Mouse (Mus musculus) hindlimb bud, embryonic 11.5 days (tissue): Measurements from ENCODE around the gene Cep250.

Experiments
- DNase-seq: peaks from one replicate; pipeline ENCODE4 v3.0.0-alpha.2; 2012; ENCODE audit warnings: low read depth, low spot score; ENCODE audit errors: extremely low spot score

The Cep250 gene

DNA sequence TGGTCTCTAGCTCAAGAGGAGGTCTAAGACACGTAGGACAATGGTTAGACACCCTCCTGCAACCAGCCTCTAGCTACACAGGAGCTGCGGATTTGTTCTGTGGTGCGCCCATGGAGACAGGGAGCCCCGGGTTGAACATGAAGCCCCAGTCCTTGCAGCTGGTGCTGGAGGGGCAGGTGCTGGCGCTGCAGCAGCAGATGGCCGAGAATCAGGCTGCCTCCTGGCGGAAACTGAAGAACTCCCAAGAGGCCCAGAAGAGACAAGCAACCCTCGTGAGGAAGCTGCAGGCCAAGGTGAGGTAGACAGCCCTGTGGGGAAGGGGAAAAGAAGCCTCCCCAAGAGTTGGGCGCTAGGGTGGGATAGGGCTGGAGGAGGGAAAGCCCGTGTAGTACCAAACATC lies 5.6 kb downstream of the Cep250 start:
- DNase-seq = no peak

DNA sequence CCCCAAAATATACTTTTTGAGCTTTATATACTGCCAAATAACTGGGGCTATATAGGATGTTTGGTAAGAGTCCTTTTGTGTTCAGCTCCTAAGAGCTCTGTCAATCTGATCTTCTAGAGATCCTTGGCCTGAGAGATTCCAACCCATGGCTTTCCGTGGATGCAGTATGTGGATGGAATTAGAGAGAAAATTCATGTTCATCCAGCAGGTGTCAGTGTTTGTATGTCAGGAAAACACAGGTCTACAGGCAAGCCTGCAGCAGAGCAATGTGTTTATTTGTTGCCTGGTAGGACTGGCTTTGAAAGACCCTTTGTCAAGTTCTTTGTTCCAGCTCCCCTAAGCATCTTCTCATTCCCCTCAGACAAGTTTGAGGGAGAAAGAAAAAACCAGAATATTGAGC lies 6.7 kb downstream of the Cep250 start:
- DNase-seq = no peak

DNA sequence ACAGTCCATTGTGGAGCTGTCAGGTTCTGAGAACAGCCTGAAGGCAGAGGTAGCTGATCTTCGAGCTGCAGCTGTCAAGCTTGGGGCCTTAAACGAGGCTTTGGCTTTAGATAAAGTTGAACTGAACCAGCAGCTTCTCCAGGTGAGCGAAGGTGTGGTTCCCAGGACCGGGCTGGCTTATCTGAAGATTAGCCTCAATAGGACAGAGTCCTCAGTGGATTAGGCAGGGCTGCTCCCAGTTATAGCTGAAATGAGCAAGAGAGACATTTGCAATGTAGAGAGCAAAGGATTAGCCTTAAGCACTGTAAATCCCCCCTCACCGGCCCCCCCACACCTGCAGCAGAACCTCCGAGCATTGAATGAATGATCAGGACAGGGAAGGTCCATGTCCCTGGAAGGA lies 17.1 kb downstream of the Cep250 start:
- DNase-seq = no peak

DNA sequence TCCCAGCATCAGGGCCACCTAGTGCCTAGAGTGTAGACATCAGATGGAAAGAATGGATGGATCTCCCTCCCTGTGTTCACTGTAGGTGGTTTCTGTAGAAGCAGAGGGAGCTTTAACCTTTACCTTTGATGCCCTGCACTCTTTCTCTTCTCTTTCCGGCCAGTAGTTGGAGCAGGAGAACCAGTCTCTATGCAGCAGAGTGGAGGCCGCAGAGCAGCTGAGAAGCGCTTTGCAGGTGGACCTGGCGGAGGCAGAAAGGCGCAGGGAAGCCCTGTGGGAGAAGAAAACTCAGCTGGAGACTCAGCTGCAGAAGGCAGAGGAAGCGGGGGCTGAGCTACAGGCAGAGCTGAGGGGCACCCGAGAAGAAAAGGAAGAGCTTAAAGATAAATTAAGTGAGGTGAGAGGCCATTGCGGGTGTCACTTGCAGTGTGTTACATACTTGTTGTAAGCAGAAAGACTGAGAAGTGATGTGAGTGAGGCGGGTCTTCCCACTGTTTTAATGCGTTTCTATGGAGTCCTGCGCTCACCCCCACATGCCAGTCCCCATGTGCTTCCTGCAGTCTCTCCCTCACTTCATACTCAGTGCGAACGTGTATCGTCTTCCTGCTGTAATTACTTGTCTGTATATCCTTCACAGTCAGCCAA lies 18.0 kb downstream of the Cep250 start:
- no peak for DNase-seq

DNA sequence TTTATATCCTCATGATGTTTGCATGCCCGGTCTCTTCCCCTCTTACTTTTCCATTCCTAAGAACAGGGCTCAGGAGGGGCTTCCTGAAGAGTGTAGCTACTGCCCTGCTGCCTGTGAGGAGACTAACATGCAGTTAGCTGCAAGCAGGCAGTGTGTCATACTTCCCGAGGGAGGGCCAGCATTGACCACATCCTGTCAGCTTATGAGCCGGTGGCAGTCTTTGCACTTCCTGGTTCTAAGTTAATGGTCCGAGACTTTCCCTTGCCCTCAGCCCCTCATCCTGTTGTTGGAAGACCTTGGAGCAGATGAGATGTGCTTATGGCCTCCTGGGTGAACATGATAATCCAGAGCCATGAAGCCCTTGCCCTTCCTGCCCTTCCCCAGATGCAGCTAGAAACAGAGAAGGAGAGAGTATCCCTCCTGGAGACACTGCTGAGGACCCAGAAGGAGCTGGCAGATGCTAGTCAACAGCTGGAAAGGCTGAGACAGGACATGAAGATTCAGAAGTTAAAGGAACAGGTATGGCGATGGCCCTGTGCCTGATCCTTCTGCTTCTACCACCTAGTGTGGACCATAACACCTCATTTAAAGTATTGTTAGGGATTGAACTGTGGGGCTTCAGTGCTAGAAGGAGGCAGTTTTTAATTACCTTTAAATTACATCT lies 23.2 kb downstream of the Cep250 start:
- no peak for DNase-seq

DNA sequence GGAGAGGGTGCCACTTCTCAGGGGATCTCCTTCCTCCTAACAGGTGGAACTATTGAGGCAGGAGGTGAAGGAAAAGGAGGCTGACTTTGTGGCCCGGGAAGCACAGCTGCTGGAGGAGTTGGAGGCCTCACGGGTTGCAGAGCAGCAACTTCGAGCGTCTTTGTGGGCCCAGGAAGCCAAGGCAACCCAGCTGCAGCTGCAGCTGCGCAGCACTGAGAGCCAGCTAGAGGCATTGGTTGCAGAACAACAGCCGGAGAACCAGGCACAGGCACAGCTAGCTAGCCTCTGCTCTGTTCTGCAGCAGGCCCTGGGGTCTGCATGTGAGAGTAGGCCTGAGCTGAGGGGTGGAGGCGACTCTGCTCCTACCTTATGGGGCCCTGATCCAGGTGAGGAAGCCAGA lies 29.5 kb downstream of the Cep250 start:
- no peak for DNase-seq

DNA sequence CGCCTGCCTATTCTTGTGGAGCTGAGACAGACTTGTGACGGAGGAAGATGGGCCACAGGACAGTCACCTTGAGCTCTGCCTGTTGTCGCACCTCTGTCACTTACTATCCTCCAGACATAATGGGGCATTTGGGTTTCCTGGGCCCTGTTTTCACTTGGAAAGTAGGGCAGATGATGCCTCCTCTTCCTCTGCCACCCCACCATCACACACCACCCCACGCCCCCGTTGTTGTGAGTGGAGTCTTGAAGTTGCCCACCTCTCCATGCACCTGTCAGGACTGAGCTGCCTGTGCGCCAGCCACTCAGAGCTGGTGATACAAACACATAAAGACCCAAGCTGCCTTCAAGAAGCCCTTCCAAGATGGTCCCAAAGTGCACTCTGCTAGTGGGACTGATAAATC lies 30.9 kb downstream of the Cep250 start:
- DNase-seq = no peak

DNA sequence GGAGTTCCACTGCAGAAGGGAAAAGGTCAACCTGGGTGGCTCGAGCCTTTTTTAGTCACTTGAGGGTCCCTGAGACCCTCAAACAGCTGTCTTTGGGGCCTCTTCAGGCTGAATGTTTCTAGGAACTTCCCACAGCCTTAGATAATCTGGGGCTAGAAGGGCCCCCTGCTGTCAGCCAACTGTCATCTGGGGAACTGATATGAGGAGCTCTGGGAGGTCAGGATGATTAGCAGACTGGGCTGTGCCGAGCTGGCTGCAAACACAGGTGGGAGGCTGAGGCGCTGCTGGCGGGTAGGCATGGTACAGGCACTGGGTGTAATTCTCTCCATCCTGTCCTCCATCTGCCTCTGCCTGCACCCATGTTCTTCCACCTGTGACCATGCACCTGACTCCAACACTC lies 32.8 kb downstream of the Cep250 start:
- no peak for DNase-seq

DNA sequence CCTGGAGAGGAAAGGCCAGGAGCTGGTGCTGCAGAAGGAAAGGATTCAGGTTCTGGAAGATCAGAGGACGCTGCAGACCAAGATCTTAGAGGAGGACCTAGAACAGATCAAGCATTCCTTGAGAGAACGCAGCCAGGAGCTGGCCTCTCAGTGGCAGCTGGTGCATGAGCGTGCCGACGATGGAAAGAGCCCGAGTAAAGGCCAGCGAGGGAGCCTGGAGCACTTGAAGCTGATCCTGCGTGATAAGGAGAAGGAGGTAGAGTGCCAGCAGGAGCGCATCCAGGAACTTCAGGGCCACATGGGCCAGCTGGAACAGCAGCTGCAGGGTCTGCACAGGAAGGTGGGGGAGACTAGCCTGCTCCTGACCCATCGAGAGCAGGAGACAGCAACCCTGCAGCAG lies 34.9 kb downstream of the Cep250 start:
- DNase-seq = no peak

DNA sequence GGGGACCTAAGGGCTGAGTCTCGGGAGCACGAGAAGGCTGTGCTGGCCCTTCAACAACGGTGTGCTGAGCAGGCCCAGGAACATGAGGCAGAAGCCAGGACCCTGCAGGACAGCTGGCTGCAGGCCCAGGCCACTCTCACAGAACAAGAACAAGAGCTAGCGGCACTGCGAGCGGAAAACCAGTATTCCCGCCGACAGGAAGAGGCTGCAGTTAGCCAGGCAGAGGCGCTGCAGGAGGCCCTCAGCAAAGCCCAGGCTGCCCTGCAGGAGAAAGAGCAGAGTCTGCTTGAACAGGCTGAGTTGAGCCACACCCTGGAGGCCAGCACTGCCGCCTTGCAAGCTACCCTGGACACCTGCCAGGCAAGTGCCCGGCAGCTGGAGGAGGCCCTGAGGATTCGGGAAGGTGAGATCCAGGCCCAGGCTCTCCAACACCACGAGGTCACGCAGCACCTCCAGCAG lies 35.6 kb downstream of the Cep250 start:
- no peak for DNase-seq

DNA sequence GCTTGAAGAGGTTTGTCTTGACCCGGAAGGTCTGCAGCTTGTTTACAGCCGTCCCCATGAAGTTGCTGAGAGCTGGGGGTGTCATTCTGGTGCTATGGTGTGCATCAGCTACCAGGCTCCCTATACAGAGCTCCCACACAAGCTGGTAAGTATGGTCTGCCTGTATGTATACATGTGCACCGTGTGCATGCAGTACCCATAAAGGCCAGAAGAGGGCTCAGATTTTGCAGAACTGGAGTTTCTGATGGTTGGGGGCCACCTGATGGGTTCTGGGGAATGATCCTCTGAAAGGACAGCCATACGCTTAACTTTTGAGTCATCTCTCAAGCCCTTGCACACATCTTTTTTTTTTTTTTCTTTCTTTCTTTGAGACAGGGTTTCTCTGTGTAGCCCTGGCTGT lies 49.1 kb downstream of the Cep250 start:
- DNase-seq = no peak

DNA sequence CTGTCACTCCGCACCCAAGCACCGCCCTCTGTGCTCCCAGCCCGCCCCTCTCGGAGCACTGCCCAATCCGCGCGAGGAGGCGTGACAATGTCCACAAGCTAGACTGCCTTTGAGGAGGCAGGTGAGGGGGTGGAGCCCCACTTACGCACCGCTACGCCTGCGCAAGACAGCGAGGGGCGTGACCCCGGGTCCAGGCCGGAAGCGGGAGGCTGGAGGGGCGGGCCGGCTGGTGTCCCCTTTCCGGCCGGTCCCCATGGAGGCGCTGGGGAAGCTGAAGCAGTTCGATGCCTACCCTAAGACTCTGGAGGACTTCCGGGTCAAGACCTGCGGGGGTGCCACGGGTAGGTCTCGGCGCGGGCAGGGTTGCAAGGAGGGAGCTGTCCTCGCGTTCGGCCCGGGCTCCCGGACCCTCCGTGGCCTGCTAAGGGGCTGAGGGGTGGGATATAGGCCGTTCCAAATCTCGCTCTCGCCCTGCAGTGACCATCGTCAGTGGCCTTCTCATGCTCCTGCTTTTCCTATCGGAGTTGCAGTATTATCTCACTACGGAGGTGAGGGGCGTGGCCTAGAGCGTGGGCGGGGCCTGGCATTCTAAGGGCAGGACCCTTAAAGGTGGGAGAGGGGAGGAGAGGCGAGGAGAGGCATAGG lies 51.8 kb downstream of the Cep250 start, which contains the start of the genes 6430550D23Rik and Ergic3:
TSS of gene 6430550D23Rik (minus strand) at position 90 of the 645 bp plus-strand sequence.
TSS of gene Ergic3 (plus strand) at position 158 of the 645 bp plus-strand sequence.
- peak; percentile 93 for DNase-seq

DNA sequence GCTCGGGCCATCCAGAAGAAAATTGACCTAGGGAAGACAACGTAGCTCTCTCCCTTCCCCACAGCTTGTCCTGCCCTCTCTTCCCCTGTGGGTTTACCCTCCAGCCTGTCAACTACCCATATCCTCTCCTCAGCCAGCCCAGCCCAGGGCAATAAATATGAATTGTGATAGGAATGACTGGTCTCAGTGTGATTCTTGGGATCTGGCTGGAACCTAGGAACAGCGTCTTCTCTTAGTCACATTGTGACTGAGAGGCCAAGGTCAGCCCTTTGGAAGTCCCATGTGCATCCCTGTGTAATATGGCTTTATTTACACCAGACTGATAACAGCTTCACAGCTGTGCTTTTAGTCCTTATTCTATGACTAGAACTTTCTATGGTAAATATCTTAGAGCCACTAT lies 61.8 kb downstream of the Cep250 start:
- DNase-seq = no peak

DNA sequence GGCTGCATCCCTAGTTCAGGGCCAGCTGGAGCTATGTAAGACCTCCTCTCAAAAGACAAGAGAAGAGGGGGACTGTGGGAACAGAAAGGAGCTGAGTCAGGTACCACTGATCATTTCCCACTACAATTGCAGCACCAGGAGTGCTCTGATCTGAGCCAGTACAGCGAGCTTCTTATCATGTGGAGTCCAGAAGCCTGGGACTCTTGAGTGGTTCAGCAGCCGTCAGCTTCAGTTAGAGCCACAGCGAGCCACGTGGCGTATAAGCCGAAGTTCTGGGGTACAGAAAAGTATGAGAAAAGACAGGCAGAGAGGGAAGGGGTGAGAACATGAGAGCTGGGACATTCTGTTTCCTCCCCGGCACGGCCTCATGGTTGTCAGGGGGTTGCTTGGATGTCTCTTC lies 65.0 kb downstream of the Cep250 start:
- DNase-seq = no peak

DNA sequence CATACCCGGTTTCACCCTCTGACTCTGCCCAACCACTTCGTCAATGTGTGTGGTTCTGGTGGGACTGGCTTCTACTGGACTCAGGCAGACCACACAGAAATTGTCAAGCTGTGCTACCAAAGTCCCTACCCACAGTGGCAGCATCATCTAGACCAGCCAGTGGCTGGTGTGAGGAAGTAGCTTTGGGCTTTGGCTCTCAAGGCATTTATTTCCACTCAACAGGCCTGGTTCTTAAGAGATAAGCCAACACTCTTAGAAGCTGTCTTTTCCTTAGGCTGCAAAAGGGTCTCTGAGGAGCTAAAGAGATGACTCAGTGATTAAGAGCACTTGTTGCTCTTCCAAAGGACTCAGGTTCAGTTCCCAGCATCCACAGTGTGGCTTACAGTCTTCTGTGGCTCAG lies 65.5 kb downstream of the Cep250 start:
- no peak for DNase-seq

DNA sequence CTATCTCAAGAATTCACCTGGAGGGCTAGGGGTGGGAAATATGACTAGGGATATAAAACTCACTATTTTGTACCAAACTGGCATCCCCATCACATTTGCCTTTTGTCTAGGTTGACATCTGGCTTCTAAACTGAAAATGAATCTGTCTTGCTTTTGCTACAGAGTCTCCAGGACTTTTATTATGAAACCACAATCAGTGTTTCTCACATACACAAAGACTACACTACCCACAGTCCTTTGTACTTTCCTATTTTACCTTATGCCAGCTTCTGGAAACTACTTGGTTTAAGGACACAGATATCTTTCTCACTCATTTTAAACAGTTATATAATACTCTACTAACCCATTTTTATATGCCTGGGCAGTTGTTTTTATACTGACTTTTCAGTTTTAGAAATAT lies 69.2 kb downstream of the Cep250 start:
- no peak for DNase-seq

DNA sequence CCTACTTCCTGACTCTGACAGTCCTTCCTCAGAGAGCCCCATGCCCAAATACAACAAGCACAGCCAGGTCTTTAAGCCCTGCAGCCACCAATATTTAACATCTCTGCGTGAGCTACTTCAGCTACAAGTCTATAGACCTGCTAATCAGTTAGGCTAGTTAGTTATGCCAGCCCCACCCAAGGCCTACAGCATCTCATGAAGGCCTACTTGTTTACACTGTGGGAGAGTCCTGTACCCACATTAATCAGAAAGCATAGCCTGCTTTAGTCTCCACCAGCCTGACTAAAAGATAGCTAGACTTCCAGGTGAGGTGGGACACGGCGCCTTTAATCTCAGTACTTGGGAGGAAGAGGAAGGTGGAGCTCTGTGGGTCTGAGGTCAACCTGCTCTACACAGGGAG lies 83.1 kb downstream of the Cep250 start:
- no peak for DNase-seq

DNA sequence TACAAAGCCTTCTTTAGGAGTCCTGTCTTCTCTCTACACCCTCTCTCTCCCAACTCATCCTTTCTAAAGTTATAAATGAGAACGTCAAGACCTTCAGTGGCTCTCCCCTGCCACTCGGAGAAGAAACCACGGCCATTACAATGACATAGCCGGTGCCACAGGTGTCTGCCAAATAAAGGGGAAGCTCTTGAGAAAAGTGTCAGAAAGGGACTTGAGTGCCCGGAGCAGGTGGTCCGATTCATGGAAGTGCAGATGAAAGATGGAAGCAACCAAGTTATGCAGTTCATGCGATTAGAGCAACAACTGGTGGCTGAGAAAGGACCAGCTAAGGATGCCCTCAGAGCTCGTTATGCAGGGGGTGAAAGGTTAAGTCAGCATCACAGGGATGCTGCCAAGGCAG lies 86.6 kb downstream of the Cep250 start:
- no peak for DNase-seq

DNA sequence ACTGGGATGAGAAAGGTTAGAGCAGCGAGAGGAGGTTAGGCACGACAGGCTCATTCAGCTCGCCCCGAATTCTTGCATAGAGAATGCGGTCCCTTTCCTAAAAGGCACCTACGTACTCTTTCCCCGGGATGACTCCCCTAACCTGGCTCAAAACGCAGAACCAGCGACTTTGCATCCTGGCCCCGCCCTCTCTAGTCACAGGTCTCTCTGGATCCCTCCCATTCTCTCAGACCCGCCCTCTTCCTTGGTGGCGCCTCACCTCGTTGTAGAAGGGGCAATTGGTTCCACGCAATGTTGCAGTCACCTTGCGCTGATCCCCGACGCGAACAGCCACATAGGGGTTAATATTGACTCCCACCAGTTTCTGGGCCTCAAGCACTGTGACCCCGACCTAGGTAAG lies 91.7 kb downstream of the Cep250 start:
- DNase-seq = no peak
